Mouse (Mus musculus) MEL (cell line): Measurements from ENCODE around the gene Thap8. TPM values are rescaled to one million over a fixed set of nuclear protein-coding genes. Genes with fewer than 3 reads are reported as not detected.

Source experiments
- DNase-seq: peaks from one replicate; pipeline ENCODE4 v3.0.0; 2011; ENCODE audit warnings: low read depth, low spot score
- H3K27ac ChIP-seq: 2 replicates; pipeline ENCODE4 v1.5.1; 2012; ENCODE audit warnings: low read depth, mild to moderate bottlenecking, control low read depth, low read length, moderate library complexity; ENCODE audit not compliant: control insufficient read depth
- H3K27me3 ChIP-seq, 2 experiments: fragments of 150-350 bp in 1 of 2; sonication (generic) in 1 of 2; 2 replicates each; pipeline ENCODE4 v1.6.1; 2012; ENCODE audit warnings: low read length in 2 of 2, mild to moderate bottlenecking in 2 of 2, improper control_type of control experiment in 1 of 2, moderate library complexity in 1 of 2; ENCODE audit not compliant: insufficient read depth in 2 of 2, control insufficient read depth in 1 of 2
- H3K36me3 ChIP-seq, 2 experiments: 2 replicates each; pipeline ENCODE4 v1.6.1; 2012 to 2014; ENCODE audit warnings: low read length in 2 of 2, improper control_type of control experiment in 1 of 2, inconsistent platforms in 1 of 2, mild to moderate bottlenecking in 1 of 2; ENCODE audit not compliant: insufficient read depth in 2 of 2, control insufficient read depth in 1 of 2
- H3K4me1 ChIP-seq, 2 experiments: fragments of 150-350 bp in 1 of 2; sonication (generic) in 1 of 2; 2 replicates each; pipeline ENCODE4 v1.6.1; 2012; ENCODE audit warnings: low read length in 2 of 2, improper control_type of control experiment in 1 of 2, mild to moderate bottlenecking in 1 of 2; ENCODE audit not compliant: insufficient read depth in 2 of 2, control insufficient read depth in 1 of 2
- H3K4me3 ChIP-seq, 2 experiments: fragments of 150-350 bp in 1 of 2; sonication (generic) in 1 of 2; 2 replicates each; pipeline ENCODE4 v1.5.1; 2012; ENCODE audit warnings: low read depth in 2 of 2, low read length in 2 of 2, mild to moderate bottlenecking in 2 of 2, moderate library complexity in 2 of 2, control low read depth in 1 of 2, improper control_type of control experiment in 1 of 2; ENCODE audit not compliant: control insufficient read depth in 1 of 2, insufficient read depth in 1 of 2
- H3K79me2 ChIP-seq: 2 replicates; pipeline ENCODE4 v1.6.1; 2012; ENCODE audit warnings: mild to moderate bottlenecking, low read length, moderate library complexity; ENCODE audit not compliant: control insufficient read depth, poor library complexity, insufficient read depth
- H3K9ac ChIP-seq: 2 replicates; pipeline ENCODE4 v1.6.1; 2012; ENCODE audit warnings: low read depth, mild to moderate bottlenecking, control low read depth, low read length, moderate library complexity; ENCODE audit not compliant: control insufficient read depth, poor library complexity, severe bottlenecking
- H3K9me3 ChIP-seq: fragments of 150-350 bp; sonication (generic); replicated peaks from 2 replicates; pipeline ENCODE4 v1.6.1; 2012; ENCODE audit warnings: mild to moderate bottlenecking, low read length, improper control_type of control experiment, moderate library complexity; ENCODE audit not compliant: insufficient read depth
- CHD2 ChIP-seq: IDR thresholded peaks from 2 replicates; pipeline ENCODE4 v1.6.1; 2011; ENCODE audit warnings: low read length, improper control_type of control experiment
- CTCF ChIP-seq, 3 experiments: IDR thresholded peaks in 2 of 3; conservative IDR thresholded peaks in 1 of 3; 2 replicates each; pipeline ENCODE4 v1.5.1; 2011 to 2012; ENCODE audit warnings: low read length in 3 of 3, low read depth in 2 of 3, mild to moderate bottlenecking in 2 of 3, improper control_type of control experiment in 1 of 3, inconsistent platforms in 1 of 3, mixed read lengths in 1 of 3, moderate library complexity in 1 of 3; ENCODE audit not compliant: control insufficient read depth in 1 of 3, insufficient read depth in 1 of 3, poor library complexity in 1 of 3, severe bottlenecking in 1 of 3
- ELF1 ChIP-seq: IDR thresholded peaks from 2 replicates; pipeline ENCODE4 v1.6.1; 2014; ENCODE audit warnings: low read depth, mild to moderate bottlenecking, inconsistent platforms, low read length, improper control_type of control experiment, moderate library complexity
- EP300 ChIP-seq, 2 experiments: IDR thresholded peaks; 2 replicates each; pipeline ENCODE4 v1.6.1; 2011; ENCODE audit warnings: improper control_type of control experiment in 2 of 2, low read length in 2 of 2, low read depth in 1 of 2, mild to moderate bottlenecking in 1 of 2
- ETS1 ChIP-seq: IDR thresholded peaks from 2 replicates; pipeline ENCODE4 v1.6.1; 2012; ENCODE audit warnings: low read depth, mild to moderate bottlenecking, inconsistent platforms, low read length, improper control_type of control experiment, moderate library complexity
- GABPA ChIP-seq: IDR thresholded peaks from 2 replicates; pipeline ENCODE4 v1.6.1; 2012; ENCODE audit warnings: low read depth, mild to moderate bottlenecking, inconsistent platforms, low read length, improper control_type of control experiment, moderate library complexity
- HCFC1 ChIP-seq: IDR thresholded peaks from 2 replicates; pipeline ENCODE4 v1.6.1; 2012; ENCODE audit warnings: low read depth, mild to moderate bottlenecking, inconsistent platforms, low read length, improper control_type of control experiment, moderate library complexity
- JUND ChIP-seq: IDR thresholded peaks from 2 replicates; pipeline ENCODE4 v1.6.1; 2011; ENCODE audit warnings: low read depth, mild to moderate bottlenecking, improper control_type of control experiment, low read length
- MAX ChIP-seq: IDR thresholded peaks from 2 replicates; pipeline ENCODE4 v1.6.1; 2011; ENCODE audit warnings: low read length, improper control_type of control experiment
- MAZ ChIP-seq: IDR thresholded peaks from 2 replicates; pipeline ENCODE4 v1.6.1; 2012; ENCODE audit warnings: low read depth, mild to moderate bottlenecking, inconsistent platforms, low read length, improper control_type of control experiment
- MEF2A ChIP-seq: IDR thresholded peaks from 2 replicates; pipeline ENCODE4 v1.6.1; 2014; ENCODE audit warnings: low read depth, mild to moderate bottlenecking, inconsistent platforms, low read length, improper control_type of control experiment; ENCODE audit not compliant: poor library complexity, insufficient replicate concordance, severe bottlenecking; ENCODE audit errors: extremely low read depth
- MXI1 ChIP-seq: IDR thresholded peaks from 2 replicates; pipeline ENCODE4 v1.6.1; 2011; ENCODE audit warnings: mild to moderate bottlenecking, low read depth, low read length, improper control_type of control experiment
- MYB ChIP-seq: IDR thresholded peaks from 2 replicates; pipeline ENCODE4 v1.6.1; 2011; ENCODE audit warnings: mild to moderate bottlenecking, low read depth, low read length, improper control_type of control experiment
- MYC ChIP-seq: IDR thresholded peaks from 2 replicates; pipeline ENCODE4 v1.6.1; 2011; ENCODE audit warnings: low read depth, mild to moderate bottlenecking, low read length, improper control_type of control experiment, moderate library complexity
- NELFE ChIP-seq: IDR thresholded peaks from 2 replicates; pipeline ENCODE4 v1.6.1; 2011; ENCODE audit warnings: low read depth, low read length, improper control_type of control experiment
- RAD21 ChIP-seq: IDR thresholded peaks from 2 replicates; pipeline ENCODE4 v1.6.1; 2011; ENCODE audit warnings: mild to moderate bottlenecking, low read depth, low read length, improper control_type of control experiment
- RCOR1 ChIP-seq: IDR thresholded peaks from 2 replicates; pipeline ENCODE4 v1.6.1; 2012; ENCODE audit warnings: low read depth, mild to moderate bottlenecking, inconsistent platforms, low read length, improper control_type of control experiment
- SIN3A ChIP-seq: IDR thresholded peaks from 2 replicates; pipeline ENCODE4 v1.6.1; 2012; ENCODE audit warnings: low read length, improper control_type of control experiment, inconsistent platforms
- TAL1 ChIP-seq: IDR thresholded peaks from 2 replicates; pipeline ENCODE4 v1.6.1; 2012; ENCODE audit warnings: mild to moderate bottlenecking, inconsistent platforms, low read length, moderate library complexity, mixed read lengths
- TCF12 ChIP-seq: IDR thresholded peaks from 2 replicates; pipeline ENCODE4 v1.6.1; 2014; ENCODE audit warnings: low read depth, mild to moderate bottlenecking, inconsistent platforms, low read length, improper control_type of control experiment, moderate library complexity
- UBTF ChIP-seq: IDR thresholded peaks from 2 replicates; pipeline ENCODE4 v1.6.1; 2012; ENCODE audit warnings: low read depth, mild to moderate bottlenecking, inconsistent platforms, low read length, improper control_type of control experiment, moderate library complexity, borderline replicate concordance; ENCODE audit not compliant: insufficient read depth
- ZC3H11A ChIP-seq: IDR thresholded peaks from 2 replicates; pipeline ENCODE4 v1.6.1; 2012; ENCODE audit warnings: low read depth, mild to moderate bottlenecking, inconsistent platforms, low read length, improper control_type of control experiment
- ZKSCAN1 ChIP-seq: IDR thresholded peaks from 2 replicates; pipeline ENCODE4 v1.6.1; 2012; ENCODE audit warnings: low read depth, mild to moderate bottlenecking, inconsistent platforms, low read length, improper control_type of control experiment, moderate library complexity
- ZMIZ1 ChIP-seq: IDR thresholded peaks from 2 replicates; pipeline ENCODE4 v1.6.1; 2012; ENCODE audit warnings: low read depth, mild to moderate bottlenecking, inconsistent platforms, low read length, improper control_type of control experiment, moderate library complexity
- ZNF384 ChIP-seq: IDR thresholded peaks from 2 replicates; pipeline ENCODE4 v1.6.1; 2012; ENCODE audit warnings: low read depth, mild to moderate bottlenecking, inconsistent platforms, low read length, improper control_type of control experiment
- polyA plus RNA-seq, 2 experiments: library from polyadenylated mRNA; stranded (reverse) in 1 of 2; unstranded in 1 of 2; fragments of >175 nt in 1 of 2; fragments of >200 nt in 1 of 2; gene quantifications; 2 replicates each; pipeline versions ENCODE4 v1.2.1 to v1.2.4; 2012; ENCODE audit warnings: low replicate concordance in 2 of 2, low read depth in 1 of 2; ENCODE audit not compliant: insufficient read length in 2 of 2, insufficient read depth in 1 of 2, missing spikeins in 1 of 2
- total RNA-seq: library from RNA; depleted of rRNA; stranded (reverse); fragments of 300-350 nt; gene quantifications from 2 replicates; pipeline ENCODE4 v1.2.3, GENCODE M21; 2012

Thap8 gene
- total and polyA plus RNA-seq, 3 experiments = 0.46 to 0.73 TPM; not detected in 1

DNA sequence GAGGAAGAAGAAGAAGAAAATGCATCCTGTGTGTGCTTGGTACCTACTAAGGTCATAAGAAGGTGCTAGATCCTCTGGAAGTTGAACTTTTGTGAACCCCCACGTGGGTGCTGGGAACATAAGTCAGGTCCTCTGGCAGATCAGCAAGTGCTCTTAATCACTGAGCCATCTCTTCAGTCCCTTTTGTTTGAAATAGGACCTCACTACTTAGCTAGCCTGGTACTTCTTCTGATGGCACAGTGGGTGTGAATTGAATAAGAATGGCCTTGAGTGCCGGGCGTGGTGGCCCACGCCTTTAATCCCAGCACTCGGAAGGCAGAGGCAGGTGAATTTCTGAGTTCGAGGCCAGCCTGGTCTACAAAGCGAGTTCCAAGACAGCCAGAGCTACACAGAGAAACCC is 14.0 kb upstream of the Thap8 start:
- no peak for DNase-seq
- Histone ChIP-seq H3K9me3 (no peaks in the 10 kb centered on the region), H3K36me3 (no peaks in the 10 kb centered on the region), H3K4me3 (no peak overlapping the region), H3K4me1 (no peaks in the 10 kb centered on the region), H3K9ac (no peak overlapping the region), H3K79me2 (no peaks in the 10 kb centered on the region), H3K27ac (no peak overlapping the region), H3K27me3 (no peaks in the 10 kb centered on the region)
- TF ChIP-seq MYC (no peak), RCOR1 (no peak), EP300 (IDR thresholded peaks at IDR 0.05; ENCODE audit: low read depth in 1 of 2, low read length in 2 of 2) (no peak), NELFE (no peak), TAL1 (no peak), ZKSCAN1 (no peak), MAX (no peak), MEF2A (no peak), MXI1 (no peak), ZMIZ1 (no peak), ETS1 (no peak), MYB (no peak), JUND (no peak), RAD21 (no peak), HCFC1 (no peak)

DNA sequence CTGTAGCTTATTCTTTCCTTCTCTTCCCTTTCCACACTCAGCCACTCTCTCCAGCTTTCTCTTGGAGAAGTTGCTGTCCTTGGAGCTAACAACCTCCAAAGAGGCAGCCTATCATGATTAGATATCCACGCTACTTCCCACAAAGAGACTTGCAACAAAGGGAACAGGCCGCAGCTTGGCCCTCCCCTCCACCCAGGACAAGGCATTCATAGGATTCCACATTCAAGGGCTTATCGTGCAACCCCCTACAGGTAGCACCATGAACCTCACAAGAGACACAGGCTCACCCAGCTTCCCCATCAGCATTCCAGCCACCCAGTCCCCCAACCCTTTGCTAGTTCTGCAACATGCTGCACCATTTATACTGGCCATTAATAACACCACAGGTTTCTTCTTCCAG is 13.1 kb upstream of the Thap8 start:
- Histone ChIP-seq H3K4me1 (no peaks in the 10 kb centered on the region), H3K9me3 (no peaks in the 10 kb centered on the region), H3K27ac (no peak overlapping the region), H3K27me3 (no peaks in the 10 kb centered on the region), H3K36me3 (no peaks in the 10 kb centered on the region), H3K9ac (no peak overlapping the region), H3K79me2 (no peaks in the 10 kb centered on the region), H3K4me3 (no peak overlapping the region)
- no peak for TF ChIP-seq TAL1
- TF ChIP-seq GABPA = no peak
- no peak for TF ChIP-seq MXI1
- no peak for TF ChIP-seq ELF1
- no peak for TF ChIP-seq ZNF384
- TF ChIP-seq CTCF (IDR thresholded peaks at IDR 0.05 in 2 of 3, conservative IDR thresholded peaks at IDR 0.05 in 1 of 3; ENCODE audit: control insufficient read depth in 1 of 3, insufficient read depth in 1 of 3, low read depth in 2 of 3, low read length in 3 of 3, poor library complexity in 1 of 3, severe bottlenecking in 1 of 3) = no peak
- no peak for TF ChIP-seq TCF12
- TF ChIP-seq UBTF = no peak
- TF ChIP-seq SIN3A = no peak
- TF ChIP-seq ETS1 = no peak
- no peak for TF ChIP-seq MAZ
- no peak for TF ChIP-seq CHD2
- no peak for TF ChIP-seq ZC3H11A
- DNase-seq = no peak
